Mouse (Mus musculus): ENCODE data around the gene Exoc3l2. TPM values are rescaled to one million over a fixed set of nuclear protein-coding genes. Genes with fewer than 3 reads are reported as not detected.

Exoc3l2 gene
- total RNA-seq, 2 experiments from 2014 or later, result 0.69 to 1.1 TPM

DNA sequence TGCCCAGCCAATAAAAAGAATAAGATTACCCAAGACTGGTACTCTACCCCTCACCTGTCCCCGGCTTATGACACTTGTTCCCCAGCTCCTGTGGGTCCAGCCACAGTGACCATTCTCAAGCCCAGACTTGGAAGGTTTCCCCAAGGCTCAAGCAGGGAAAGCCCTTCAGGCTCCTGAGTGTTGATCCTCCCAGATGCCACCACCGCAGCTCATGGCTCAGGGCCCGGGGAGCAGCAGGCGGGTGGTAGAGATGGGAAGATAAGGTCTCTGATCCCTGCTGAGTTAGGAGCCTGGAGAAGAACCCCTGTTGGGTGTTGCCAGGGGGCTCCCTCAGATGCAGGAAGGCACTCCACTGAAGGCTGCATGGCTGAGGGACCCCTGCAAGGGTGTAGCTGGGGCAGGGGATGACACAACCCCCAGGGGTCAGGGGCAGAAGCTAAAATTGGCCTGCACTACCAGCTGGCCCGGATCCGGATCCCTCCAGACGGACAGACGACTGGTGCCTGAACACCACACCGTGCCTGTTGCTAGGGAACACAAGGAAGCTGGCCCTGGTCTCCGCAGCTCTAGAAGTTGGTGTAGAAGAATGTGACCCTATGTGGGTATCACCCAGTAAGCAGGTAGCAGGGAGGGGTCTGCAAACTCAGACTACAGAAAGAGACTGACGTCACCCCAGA, 7.2 kb upstream of the Exoc3l2 start:
- no peak for DNase-seq (ENCODE audit: low spot score in 2 of 2)

DNA sequence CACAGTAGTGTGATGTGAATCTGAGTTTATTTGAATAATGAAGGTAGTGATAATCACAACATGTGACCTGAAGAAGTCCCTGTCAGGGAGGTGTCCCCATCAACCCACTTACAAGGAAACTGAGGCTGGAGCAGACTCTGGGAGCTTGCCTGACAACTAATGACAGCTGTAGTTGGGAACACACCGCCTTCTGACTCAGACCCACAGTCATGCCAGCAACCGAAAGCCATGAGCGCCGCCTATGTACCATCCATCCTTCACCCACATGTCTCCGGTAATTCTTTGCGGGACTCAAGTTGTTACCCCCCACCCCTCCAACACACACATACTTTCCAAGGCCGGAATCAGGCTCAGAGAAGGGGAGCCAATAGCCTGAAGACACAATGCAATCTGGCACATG, 6.5 kb upstream of the Exoc3l2 start:
- no peak for DNase-seq (ENCODE audit: low spot score in 2 of 2)

DNA sequence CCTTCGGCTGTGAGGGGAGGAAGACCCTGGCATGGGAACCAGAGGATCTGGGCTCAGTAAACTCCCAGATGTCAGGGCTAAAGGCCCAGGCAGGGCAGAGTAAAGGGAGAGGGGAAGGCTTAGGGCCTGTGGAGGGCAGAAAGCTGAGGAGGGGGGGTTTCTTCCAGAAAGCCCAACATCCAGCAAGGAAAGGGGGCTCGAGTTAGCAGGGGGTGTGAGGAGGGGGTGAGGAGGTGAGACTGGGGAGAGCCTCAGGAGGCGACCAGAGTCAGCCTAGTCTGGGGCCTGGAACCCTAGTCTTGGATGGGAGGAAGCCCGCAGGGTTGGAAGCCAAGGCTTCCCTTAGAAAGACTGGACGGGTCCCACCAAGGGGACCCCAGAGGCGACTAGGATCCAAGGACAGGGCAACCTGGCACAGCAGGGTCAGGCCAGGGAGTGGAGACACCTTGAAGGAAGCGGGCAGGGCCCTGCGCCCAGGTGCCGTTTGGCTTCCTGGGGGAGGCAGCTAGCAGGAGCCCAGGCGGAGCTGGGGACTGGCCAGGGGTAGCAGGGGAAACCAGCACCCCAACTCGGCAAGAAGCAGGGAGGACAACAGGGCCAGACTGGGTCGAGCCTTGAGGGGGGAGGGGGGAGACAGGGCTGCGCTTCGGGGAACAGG, 5.6 kb upstream of the Exoc3l2 start:
- DNase-seq (ENCODE audit: low spot score in 2 of 2), result no peak

DNA sequence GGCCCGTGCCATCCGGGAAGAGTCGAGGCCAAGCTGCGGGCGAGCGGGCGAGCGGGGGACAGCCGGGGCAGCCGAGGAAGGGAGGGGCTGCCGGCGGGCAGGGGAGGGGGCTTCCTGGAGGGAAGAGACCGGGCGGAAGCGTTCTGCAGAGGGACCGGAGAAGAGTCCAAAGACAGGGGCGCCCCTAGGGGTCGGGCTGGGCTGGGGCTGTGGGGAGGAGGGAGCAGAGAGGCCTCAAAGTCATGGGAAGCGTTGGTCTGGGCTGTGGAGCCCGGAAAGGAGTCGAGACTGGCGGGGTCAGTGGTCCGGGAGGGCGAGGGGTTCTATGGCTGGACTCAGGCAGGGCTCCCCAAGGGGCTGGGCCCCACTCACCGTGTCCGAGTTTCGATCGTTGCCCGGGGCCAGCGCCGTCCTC, 5.1 kb upstream of the Exoc3l2 start:
- peak; percentile 73 to 75 for DNase-seq (ENCODE audit: low spot score in 2 of 2)

DNA sequence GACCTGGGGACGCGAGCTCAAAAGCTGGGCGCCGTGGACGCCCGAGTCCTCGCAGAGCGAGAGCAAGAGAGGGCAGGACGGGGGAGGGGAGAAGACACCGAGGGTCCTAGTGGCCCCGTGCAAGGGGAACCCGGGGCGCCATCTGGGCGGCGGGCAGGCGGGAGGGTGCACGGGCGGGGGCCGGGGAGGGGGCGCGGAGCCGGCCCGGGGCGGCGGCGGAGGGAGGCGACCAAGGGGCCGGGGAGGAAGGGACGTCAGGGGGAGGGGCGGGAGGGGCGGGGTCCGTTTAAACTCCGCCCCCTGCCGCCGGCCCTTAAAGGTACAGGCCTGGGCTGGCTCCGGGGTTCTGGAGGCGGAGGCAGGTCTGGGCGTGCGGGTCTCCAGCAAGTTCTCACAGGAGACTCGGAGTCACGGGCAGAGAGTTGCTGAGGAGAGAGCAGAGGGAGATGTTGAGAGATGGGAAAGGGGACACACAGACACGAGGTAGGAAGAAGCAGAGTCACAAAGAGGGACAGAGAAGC, 4.5 kb upstream of the Exoc3l2 start, which contains the start of gene Mark4:
Gene Mark4 (minus strand): TSS at position 231 of the 521 bp plus-strand sequence.
- peak; percentile 75 to 83 for DNase-seq (ENCODE audit: low spot score in 2 of 2)

DNA sequence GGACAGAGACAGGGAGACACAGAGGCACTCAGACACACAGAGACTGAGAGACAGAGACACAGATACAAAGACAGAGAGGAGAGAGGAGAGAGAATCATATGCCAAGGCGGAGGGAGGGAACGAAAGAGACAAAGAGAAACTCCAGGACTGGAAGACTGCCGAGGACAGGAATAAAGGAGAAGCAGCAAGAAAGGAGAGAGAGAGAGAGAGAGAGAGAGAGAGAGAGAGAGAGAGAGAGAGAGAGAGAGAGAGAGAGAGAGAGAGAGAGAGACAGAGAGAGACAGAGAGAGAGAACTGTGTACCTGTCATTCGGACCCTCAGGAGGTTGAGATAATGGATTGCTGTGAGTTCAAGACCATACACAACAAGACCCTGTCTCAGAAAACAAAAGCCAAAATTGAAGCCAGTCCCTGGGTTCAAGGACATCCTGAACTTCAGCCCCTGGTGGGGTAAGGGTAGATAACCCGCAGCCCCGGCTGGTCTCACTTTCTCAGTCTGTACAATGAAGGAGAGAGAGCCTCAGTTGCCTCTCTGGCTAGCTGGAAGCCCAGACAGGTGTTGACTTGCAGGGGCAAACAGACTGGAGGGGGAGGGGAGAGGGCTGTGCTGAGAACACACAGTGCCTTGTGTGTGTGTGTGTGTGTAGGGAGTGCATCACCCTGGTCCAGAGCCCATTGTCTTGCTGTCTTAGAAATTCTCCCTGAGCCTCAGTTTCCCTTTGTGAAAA, 3.8 kb upstream of the Exoc3l2 start:
- no peak for DNase-seq (ENCODE audit: low spot score in 2 of 2)

DNA sequence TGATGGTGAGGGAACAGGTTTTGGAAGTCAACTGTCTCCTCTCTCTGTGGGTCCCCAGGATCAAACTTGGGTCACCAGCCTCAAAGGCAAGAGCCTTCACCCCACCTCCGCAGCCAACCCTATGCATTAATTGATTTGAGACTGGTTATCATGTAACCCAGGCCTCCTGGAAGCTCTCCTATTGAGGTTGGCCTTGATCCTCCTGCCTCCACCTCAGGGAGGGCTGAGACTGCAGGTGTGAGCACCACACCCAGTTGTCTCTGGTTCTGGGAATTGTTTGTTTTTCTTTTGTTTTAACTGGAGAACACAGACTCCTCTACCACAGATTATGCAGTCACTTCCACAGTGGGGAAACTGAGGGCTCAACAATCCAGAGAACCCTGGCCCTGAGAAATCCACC, 2.6 kb upstream of the Exoc3l2 start:
- DNase-seq (ENCODE audit: low spot score in 2 of 2), result no peak

DNA sequence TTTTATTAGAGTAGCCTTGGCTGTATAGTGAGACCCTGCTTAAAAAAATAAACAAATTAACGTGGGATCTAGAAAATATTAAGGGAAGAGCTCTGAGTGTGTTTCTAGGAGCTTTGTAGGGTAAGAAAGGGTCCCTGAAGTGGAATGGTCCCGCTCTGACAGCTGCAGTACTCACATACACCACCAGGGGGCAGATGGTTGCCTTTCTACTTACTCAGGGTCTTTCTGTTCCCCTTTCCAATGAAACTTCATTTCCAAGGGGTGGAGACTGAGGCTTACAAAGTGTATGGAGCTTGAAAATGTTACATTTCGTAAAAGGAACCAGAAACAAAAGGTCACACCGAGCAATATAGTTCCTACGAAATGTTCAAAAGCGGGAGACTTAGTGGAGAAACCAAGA, 1.6 kb upstream of the Exoc3l2 start:
- peak; percentile 92 to 93 for DNase-seq (ENCODE audit: low spot score in 2 of 2)

DNA sequence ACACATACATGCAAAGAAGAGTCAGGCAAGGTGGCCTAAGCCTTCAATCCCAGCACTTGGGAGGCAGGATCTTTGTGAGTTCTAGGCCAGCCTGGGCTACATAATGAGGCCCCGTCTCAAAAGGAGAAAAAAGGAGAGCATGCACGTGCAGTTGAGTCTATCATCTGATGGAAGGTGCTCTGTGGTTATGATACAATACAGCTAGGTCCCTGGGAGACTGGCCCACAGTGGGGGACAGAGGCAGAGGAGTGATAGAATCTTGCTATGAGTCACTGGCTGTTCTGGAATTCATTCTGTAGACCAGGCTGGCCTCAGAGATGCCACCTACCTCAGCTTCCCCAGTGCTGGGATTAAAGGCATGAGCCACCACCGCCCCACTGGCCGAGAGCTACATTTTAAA, 688 bp upstream of the Exoc3l2 start:
- DNase-seq (ENCODE audit: low spot score in 2 of 2), result no peak

DNA sequence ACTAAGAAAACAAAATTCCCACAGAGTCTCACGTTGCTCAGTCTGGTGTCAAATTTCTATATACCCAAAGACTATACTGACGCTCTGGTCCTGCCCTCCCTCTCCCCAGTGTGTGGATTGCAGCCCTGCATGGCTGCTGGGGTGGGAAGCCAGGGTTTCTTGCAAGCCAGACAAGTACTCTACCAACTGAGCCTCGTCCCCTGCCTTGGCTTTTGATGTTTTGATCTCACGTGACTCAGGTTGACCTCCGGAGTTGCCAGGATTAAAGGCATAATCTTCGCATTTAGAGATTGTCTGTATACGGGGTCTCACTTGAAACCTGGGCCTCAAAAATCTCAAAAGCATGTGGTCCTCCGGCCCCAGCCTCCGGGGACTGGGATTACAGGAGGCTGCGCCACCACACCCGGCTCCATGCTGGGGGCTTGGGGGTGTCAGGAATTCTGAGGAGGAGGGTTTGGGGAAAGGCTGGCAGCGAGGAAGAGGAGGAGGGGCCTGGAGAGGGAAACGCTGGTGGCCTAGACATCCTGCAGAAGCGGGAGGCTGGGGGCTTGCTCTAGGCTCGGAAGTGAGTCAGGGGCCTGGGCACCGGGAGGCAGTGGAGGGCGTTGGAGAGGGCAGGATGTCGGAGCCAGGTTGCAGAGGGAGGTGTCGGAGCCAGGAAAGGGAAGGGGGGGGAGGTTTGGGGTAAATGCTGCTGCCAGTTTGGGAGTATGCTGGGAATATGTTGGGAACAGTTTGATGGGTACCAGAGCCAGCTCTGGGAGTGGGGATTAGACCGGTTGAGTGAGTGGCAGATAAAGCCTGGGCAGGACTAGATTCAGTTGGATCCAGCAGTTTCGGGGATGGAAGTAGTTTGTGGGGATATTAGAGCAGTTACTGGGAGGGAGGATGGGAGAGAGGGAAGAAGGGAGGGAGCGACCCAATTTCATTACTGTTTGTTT, 1.5 kb downstream of the Exoc3l2 start:
- no peak for DNase-seq (ENCODE audit: low spot score in 2 of 2)

DNA sequence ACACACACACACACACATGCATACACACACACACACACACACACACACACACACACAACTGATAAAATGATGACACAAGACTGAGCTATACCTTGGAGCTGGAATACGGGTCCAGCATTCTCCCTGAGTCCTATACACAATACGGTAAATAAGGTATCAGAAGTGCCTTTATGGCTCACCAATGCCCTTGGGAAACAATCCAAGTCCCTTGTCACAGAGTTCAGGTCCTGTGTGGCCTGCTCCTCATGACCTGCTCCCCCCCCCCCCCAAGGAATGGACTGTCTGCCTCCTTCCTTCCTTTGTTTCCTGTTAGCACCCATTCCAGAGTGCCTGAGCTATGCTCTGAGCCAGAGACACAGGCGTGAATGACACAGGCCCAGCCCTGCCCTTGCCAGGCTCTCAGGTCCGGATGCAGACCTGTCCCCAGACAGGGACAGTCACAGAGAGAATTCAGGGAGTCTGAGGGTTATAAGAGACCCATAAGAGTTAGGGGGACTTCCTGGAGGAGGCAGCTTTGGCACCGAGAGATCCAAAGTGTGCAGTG, 3.5 kb downstream of the Exoc3l2 start:
- no peak for DNase-seq (ENCODE audit: low spot score in 2 of 2)

DNA sequence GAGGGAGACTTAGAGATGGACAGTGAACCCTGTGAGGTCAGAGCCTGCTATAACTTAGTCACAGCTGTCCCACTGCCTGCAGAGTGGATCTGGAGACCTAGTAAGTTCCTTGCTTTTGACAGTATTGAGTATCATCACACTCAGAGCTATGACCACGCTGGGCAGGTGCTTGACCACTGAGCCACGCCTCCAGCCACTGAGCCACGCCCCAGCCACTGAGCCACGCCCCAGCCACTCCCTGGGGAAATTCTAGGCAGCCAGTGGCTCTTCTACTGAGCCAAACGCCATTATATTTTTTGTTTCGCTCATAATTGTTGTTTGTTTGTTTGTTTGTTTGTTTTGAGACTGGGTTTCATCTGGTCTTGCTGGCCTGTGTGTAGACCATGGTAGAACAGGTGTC, 4.5 kb downstream of the Exoc3l2 start:
- no peak for DNase-seq (ENCODE audit: low spot score in 2 of 2)

DNA sequence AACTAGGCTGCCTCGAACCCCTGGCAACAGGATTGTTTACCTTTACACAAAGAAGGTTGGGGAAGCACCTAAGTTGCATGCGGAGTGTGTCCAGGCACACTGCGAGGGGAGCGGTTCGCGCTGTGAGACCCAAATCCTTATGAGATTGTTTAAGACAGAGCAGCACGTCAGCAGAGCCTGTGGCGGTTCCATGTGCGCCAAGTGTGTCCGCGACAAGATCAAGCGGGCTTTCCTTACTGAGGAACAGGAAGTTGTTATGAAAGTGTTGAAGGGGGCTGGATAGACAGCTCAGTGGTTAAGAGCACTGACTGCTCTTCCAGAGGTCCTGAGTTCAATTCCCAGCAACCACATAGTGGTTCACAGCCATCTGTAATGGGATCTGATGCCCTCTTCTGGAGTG, 5.1 kb downstream of the Exoc3l2 start:
- DNase-seq (ENCODE audit: low spot score in 2 of 2), result no peak

DNA sequence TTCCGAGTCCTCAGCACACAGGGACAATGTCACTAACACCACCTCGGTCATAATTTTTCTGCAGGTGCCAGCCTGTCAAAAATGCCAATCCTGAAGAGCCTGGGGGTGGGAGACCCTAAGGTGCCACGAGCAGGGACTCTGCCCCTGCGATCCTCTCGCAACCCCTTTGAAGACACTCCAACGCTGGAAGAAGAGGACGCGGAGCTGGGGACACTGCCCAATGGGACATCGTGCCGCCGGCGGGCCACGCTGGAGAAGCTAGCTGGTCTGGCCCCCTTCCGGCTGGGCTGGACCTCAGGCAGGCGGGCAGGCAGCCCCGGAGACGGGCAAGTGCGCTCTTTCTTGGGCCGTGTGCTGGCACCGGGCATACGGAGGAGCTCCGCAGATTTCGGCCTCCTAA, 6.3 kb downstream of the Exoc3l2 start:
- no peak for DNase-seq (ENCODE audit: low spot score in 2 of 2)

DNA sequence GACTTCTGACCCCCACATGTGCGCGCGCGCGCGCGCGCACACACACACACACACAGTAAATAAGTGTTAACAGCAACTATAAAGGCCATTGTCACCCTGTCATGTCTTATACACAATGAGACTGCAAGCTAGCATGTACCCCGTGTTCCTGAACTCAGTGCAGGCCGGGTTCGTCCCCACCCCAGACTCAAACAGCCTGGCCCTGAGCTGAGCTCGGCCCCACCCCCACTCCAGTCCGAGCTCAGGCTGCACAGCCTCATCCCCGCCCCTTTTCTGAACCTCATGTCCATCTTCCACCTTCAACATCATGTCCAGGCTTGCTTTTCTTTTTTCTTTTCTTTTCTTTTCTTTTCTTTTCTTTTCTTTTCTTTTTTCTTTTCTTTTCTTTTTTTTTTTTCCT, 7.2 kb downstream of the Exoc3l2 start:
- DNase-seq (ENCODE audit: low spot score in 2 of 2), result no peak

DNA sequence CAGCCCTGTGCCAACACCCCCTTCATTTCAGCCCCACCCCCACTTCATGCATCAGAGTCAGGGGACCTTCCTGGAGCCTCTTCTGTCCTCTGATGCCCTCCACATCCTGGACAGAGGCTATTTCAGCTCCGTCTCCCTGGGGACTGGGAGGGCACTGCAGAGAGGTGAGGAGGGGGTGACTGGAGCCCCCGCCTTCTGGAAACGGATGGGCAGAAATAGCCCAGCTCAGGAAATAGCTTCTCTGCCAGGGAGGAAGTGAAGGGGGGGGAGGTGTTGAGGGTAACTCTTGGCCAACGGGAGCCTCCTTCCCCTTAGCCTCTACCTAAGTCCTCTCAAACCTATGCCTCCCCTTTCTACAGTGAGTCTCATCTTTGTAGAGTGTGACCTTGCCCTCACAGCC, 9.3 kb downstream of the Exoc3l2 start:
- DNase-seq (ENCODE audit: low spot score in 2 of 2), result no peak

DNA sequence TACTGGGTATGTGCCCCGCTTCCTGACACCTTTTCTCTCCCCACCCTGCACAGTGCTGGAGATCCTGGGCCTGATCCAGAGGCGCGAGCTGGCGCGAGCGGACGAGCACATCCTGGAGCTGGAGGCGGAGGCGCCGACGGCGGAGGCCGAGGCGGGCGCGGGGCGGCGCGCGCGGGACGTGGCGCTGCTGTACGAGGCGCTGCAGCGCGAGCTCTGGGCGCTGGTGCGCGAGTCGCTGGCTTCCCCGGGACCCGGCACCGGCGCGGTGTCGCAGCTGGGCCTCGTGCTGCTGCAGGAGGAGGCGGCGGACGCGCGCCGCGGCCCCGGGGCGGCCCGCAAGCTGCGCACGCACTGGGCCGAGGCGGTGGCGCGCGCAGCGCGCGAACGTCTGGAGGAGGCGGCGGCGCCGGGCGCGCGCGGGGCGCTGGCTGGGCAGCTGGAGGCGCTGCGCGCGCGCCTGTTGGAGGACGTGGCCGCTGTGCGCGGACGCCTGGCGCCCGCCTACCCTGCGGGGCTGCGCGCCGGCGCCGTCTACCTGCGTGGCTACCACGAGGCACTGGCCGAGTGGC, 10.8 kb downstream of the Exoc3l2 start:
- peak; percentile 75 to 83 for DNase-seq (ENCODE audit: low spot score in 2 of 2)

DNA sequence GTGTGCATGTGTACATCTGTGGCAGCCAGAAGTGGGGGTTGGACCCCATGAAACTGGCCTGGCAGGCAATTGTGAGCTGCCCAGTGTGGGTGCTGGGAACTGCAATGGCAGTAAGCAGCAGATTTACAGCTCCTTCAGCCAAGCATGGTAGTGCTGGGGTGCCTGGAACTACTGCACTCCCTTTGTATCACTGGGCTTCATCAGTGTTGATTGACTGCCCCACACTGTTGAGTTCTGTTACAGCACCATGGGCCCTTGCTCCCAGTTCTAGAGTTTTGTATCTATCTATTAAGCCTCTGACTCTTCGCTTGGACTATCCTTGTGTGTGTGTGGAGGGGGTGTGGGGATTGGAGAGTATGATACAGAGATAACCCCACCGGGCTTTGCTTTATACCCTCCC, 14.0 kb downstream of the Exoc3l2 start:
- DNase-seq (ENCODE audit: low spot score in 2 of 2), result no peak

DNA sequence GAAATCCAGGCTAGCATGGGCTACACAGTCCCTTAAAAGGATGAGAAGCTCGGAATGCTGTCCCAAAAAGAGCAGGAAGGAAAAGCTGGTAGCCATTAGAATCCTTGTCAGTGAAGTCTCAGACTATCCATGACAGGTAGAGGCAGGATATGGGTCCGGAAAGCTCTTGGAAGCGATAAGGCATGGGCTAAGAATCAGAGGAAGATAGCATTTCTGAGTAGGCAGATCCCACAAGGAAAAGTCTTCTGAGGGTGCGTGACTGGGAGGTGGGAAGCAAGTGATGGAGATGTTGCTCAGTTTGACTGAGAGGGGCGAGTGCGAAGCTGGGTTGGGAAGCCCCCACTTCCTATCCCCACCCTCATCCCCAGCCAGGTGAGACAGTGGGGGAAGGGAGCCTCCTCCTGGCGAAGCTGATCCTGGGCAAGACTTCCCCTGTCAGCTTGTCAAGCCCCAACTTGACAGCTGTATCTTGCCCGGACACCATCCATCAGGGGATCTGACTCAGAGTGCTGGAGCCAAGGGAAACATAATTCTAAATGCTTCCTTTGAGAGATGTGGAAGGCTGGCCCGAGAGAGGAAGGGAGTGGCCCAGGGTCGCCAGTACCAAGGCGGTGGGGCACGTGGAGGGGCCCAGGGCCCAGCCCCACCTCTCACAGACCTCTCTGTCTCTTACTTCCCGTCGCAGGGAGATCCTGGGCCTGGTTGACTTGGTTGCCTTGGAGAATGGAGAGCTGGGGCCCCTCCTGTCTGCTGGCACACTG, 14.7 kb downstream of the Exoc3l2 start:
- DNase-seq (ENCODE audit: low spot score in 2 of 2), result no peak

DNA sequence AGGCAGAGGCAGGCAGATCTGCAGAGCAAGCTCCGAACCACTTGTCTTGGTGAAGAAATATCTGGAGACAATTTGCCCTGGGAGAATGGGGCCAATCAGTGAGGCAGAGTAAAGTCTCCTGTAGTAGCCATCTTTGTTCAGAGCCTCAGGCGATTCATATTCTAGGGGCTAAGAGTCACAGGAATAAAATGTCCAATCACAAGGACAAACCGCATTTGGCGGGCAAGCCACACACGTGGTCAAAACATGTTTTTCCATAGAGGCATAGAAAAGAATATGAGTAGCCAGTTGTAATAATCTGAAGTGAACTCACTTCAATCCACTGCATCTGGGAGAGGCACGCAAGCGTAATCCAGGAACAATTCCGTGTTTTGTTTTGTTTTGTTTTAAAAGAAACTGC, 20.1 kb downstream of the Exoc3l2 start:
- DNase-seq (ENCODE audit: low spot score in 2 of 2), result no peak

Data from layer of hippocampus, postnatal 10 days (tissue).